Mouse (Mus musculus): ENCODE results near the gene 4930412O13Rik.

4930412O13Rik gene

DNA sequence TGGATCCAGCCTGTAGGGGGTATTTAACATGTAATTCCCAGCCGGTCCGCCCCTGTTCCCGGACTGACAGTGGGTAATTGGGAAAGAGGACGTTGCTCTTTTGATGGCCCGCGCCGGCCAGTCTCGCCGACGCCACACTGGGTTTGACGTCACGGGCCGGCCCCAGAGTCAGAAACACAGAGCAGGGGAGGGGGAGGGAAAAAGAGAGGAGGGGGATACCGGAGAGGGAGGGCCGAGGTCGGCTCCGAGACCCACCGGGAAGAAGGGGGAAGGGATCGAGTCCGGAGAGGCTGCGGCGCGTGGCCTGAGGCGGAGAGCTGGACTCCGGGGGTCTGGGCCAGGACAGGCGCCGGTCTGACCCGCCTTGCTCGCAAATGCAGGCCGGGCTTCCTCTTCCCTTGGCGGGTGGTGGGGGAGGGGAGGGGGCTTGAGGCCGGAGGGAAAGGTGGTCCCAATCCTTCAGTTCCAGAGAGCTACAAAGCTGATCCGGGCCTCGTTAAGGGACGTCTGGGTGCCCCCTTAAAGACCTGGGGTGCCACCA, at the start of gene 4930412O13Rik:
Gene 4930412O13Rik (plus strand): TSS at position 202 of the 541 bp plus-strand sequence.
- DNase-seq: no peak

DNA sequence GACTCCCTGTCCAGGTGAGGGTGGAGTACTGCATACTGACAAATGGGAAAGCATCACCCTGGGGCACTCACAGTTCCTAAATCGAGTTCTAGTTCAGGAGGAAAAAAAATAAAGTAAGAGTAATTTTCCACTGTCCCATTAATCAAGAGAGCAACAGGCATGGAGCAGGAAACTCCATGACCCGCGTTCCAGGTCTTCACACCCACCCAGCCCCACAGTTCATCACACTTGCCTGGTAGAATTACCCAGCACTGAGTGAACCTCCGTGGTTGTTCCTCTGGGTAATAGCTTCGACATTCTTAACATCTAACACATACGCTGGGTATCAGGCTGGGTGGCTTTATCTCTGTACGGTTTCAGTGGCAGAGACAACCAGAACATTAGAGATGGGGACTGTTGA, 47.3 kb upstream of the 4930412O13Rik start:
- no peak for DNase-seq

DNA sequence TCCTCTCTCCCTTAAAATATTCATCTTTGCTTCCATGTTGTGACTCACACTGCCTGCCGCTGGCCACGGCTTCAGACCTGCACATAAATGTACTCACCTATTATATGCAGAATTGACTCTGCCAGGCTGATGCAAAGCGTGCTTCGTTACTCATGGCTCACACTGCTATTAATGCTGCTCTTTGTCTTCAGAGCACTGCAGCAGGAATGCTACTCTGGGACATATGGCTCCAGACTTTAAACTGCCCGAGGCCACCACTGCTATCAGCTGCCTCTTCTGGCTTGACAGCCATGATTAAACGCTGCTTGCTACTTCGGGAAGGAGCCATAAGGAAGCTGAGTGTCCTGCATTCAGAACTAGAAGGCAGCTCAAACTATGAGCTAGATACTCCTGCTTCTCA, 45.9 kb upstream of the 4930412O13Rik start:
- DNase-seq: no peak

DNA sequence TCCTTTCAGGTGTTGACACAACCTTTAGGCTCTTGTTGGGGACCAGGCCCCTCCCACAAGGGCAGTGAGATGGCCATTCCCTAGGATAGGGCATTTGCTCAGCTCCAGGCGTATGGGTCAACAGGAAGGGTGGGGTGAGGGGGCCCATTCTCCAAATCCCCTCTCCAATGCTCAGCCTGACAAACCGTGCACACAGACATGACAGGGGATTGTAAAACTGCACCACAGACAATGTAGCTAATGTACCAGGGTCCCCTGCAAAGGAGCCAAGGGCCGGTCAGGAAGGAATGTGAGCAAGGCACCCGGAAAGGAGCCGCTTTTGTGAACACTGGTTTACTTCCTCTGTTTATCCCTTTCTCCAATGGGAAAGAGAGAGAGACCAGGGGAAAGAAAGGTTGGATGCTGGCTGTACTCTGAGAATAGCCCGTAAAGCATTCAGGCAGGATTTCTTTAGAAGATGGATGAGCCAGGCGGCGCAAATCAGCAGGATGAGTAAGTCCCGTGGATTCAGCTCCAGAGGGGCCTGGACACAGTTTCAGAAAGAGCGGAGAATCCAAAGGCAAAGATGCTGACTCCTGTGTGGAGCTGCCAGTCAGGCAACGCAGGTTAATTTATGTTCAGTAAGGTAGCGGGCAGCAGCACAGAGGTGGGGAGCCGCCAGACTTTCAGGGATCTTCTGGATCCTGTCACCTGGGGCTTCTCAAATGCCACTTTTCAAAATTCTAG, 28.0 kb upstream of the 4930412O13Rik start:
- no peak for DNase-seq

DNA sequence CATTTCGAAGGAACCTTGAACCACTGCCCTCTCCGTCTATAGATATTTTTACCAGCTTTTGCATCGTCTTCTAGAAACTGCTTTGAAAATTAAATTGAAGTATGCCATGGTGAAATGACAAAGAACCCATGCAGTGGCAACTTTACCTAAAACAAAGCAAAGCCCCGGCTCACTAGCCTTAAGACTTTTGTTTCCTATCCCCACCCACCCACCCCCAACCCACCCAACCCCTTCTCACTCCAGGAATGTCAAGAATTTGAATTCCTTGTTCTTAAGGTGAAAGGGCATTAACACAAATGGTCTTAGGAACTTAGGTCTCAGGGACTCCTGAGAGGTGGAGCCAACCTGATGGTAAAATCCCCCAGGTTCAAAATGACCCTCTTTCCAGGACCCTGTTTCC, 25.2 kb upstream of the 4930412O13Rik start:
- no peak for DNase-seq

DNA sequence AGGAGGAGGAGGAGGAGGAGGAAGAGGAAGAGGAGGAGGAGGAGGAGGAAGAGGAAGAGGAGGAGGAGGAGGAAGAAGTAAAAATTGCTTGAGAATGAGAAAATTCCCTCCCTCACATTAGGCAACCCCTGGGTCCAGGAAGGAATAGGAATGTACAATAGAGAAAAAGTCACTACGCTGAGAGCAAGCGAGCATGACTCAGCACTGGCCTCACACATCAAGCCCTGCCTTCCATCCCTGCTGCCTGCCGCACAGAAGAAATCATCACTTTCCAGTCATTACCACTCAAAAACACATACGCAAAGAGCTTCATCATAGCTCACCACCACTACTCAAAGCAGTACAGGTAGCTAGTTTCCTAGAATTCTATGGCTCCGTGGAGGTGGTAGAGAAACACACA, 20.4 kb upstream of the 4930412O13Rik start:
- no peak for DNase-seq

GRCm38 (mm10) chr2:9867092-9867825, 13.8 kb upstream of the 4930412O13Rik start:
- DNase-seq: no peak

- no peak for DNase-seq
These were observed 9.8 kb upstream of the 4930412O13Rik start for GRCm38 (mm10) chr2:9871141-9871716.

DNA sequence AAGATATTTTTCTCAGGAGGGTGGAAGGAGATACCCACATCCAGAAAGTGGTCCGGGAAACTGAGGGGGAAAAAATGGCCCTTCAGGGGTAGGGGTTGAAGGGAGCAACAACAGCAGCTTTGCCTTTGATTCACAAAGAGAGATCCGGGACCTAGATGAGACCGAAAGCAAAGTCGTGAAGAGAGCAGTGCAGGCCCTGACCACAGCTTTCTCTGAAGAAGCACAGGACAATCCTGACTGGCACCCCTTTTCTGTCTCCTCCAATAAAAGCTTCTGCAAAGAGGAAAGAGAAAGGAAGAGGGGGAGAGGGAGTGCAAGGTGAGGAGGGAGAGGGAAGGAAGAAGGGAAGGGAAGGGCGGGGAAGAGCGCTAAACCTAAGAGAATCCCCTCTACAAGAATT, 9.3 kb upstream of the 4930412O13Rik start:
- DNase-seq: no peak

GRCm38 (mm10) chr2:9872682-9873081, 8.4 kb upstream of the 4930412O13Rik start:
- no peak for DNase-seq

- DNase-seq: no peak
These were observed 7.3 kb upstream of the 4930412O13Rik start for GRCm38 (mm10) chr2:9873757-9874156.

DNA sequence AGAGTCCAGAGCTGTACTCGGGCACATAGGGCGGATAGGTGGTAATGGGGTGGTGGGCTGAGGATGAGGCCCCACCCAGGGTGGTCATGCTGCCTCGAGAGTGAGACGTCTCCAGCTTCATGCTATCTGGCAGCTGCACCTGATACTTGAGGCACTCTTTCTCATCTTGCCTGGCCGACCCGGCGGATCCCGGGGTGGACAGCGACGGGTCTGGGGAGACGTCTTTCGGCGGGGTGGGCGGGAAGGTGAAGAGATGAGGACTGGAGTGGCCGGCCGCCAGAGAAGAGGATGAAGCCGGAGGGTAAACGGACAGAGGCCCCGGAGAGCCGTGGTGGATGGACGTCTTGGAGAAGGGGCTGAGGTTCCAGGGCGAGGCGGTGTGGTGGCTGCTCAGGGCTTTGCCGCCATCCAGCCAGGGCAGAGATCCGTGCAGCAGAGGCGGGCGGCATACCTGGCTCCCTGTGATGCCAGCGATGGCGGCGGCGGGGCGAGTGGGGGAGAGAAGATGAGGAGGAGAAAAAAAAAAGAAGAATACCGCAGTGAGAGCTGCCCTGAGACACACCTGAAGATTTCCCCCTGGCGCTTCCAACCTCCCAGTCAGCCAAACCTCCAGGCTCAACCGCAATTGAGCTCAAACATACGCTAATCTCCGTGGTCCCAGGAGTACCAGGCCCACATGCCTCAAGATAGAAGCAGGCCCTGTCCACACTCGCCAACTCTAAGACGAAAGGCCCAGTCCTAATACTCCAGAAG, 6.4 kb upstream of the 4930412O13Rik start:
- DNase-seq: no peak

- no peak for DNase-seq
These were observed 5.8 kb upstream of the 4930412O13Rik start for GRCm38 (mm10) chr2:9875220-9875619.

DNA sequence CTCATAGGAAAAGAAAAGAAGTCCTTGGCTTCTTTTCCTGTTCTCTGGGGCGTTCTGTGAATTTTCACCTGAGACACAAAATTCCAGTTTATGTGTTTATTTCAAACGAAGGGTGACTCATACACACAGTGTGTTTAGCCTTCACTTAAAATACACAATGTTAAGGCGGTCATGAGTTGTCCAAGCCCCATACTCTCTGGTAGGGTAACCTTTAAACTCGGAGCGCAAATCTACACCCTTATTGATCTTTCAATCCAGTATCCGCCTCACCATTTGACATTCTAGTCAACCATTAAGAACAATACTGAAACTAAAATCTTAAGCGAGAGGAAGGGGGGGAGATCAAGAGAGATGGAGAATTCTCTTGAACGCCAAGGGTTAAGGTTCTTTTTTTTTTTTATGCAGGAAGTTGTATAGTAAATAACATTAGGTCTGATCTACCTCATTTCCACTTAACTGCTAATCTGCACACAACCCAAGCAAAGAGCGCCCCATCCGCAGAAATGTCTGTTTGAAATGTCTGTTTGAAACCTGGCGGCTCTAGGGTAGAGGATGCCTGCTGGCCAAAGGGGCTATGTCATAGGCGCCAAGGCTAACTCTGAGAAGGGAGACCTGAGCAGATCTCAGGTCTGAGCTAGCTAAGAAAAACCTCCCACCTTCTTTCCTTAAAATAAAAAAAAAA, 5.2 kb upstream of the 4930412O13Rik start:
- DNase-seq: no peak

GRCm38 (mm10) chr2:9876621-9877325, 4.3 kb upstream of the 4930412O13Rik start:
- DNase-seq: no peak

- DNase-seq: no peak
These were observed 3.7 kb upstream of the 4930412O13Rik start for GRCm38 (mm10) chr2:9877326-9877690.

DNA sequence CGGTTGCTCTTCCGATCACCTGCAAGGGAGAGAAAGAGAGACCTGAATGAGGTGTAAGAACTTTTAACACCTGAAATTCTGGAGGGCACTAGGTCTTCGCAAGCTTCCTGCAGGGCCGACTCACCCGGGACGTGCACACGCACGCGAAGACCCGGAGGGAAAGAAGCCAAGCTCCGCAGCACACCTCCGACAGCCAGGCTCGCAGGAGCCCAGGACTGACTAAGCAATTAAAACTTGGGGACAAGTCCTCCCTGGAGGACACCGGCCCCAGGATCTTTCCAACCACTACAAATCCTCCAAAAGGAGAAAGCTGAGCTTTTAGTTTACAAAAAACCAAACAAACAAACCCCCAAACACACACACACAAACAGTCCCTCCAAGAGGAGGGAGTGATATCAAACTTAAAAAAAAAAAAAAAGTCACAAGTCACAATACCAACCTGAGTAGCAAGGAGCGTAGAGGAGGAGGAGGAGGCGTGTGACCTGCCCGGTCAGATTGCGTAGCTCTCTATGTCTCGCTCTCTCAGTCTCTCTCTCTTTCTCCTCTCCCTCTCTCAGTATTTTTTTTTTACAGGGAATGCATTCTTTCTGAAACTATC, 3.0 kb upstream of the 4930412O13Rik start:
- no peak for DNase-seq

DNA sequence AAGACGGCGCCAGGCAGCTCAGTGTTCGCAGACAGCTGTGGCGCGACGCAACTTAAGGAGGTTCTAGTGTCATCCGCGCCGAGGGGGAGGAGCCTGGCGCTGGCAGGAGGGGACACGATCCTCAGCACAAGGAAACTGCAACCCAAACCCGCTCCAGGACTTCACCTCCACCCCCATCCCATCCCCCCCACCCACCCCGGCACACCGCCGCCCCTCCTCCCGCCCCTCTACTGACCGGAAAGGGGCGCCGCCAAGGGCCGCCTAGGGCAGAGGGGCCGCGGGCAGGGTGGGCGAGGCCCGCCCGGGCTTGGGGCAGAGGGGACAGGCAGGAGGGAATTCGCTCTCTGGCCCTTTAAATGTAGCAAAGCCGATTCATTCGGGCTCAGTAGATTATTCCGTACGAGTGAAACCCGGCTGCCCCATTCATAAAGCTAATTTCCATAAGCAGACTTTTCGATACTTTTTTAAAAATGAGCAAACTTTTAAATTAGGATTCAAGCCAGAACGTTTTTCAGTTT, 2.4 kb upstream of the 4930412O13Rik start:
- peak; percentile 51 for DNase-seq

DNA sequence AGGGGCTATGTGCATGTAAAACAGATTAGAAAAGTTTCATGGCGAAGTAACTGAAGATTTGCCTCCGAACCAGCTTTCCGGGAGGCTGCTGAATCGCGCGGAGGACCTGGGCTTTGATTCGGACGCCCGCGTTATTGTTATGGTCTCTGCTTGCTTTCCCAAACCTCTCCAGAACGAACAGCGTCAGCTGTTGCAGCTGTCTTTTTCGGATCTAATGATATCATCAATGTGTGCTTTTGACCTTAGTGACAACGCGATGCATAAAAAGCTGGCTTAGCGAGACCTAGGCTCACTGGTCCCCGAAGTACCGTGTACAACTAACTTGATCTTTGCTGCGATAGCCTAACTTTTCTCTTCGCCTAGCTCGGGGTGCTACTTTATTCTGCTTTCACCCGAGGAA, 2.0 kb upstream of the 4930412O13Rik start:
- DNase-seq: no peak

- peak; percentile 90 for DNase-seq
These were observed 1.6 kb upstream of the 4930412O13Rik start for GRCm38 (mm10) chr2:9879493-9879892.

DNA sequence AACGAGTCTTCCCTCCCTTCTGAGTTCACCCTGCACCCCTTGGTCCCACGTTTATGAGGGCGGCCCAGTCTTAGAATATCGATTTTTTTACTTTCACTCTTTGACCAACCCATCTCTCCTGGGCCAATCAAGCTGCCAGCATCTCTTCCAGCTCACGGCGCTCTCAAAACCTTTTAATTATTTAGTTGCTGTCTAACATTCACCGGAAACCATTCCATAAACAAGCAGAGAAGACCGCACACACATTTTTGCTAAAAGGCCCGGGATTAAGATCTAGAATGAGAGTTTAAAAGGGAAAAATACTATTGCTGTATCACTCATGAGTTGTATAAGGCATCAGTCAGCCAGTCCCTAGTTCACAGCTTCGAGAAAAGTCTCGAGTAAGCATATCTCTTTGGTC, 781 bp upstream of the 4930412O13Rik start:
- DNase-seq: no peak
